Mouse (Mus musculus) limb, embryonic 11.5 days (tissue): Measurements from ENCODE around the gene Wee2. TPM values are rescaled to one million over a fixed set of nuclear protein-coding genes. Genes with fewer than 3 reads are reported as not detected.

Experiments
- ATAC-seq: fragments of 200-750 bp; cut with Nextera tagmentation; 2 replicates; pipeline ENCODE4 v1.8.0; 2017; ENCODE audit warnings: low read depth; ENCODE audit not compliant: insufficient number of reproducible peaks, low FRiP score, low TSS enrichment
- DNase-seq: peaks from one replicate; pipeline ENCODE4 v3.0.0-alpha.2; 2015; ENCODE audit warnings: low spot score
- H3K27ac ChIP-seq: fragments of 300-500 bp; sonication (generic); replicated peaks from 2 replicates; pipeline ENCODE4 v1.5.1; 2014; ENCODE audit warnings: low read depth, mild to moderate bottlenecking, low read length
- H3K27me3 ChIP-seq: fragments of 300-500 bp; sonication (generic); 2 replicates; pipeline ENCODE4 v1.6.1; 2014; ENCODE audit warnings: mild to moderate bottlenecking, low read length, mixed read lengths; ENCODE audit not compliant: control insufficient read depth, insufficient read depth
- H3K36me3 ChIP-seq: fragments of 300-500 bp; sonication (generic); 2 replicates; pipeline ENCODE4 v1.6.1; 2014; ENCODE audit warnings: mild to moderate bottlenecking, low read length, moderate library complexity, mixed read lengths; ENCODE audit not compliant: control insufficient read depth, insufficient read depth
- H3K4me1 ChIP-seq: fragments of 300-500 bp; sonication (generic); 2 replicates; pipeline ENCODE4 v1.6.1; 2014; ENCODE audit warnings: low read length, mixed read lengths; ENCODE audit not compliant: control insufficient read depth, insufficient read depth
- H3K4me2 ChIP-seq: fragments of 300-500 bp; sonication (generic); 2 replicates; pipeline ENCODE4 v1.6.1; 2014; ENCODE audit warnings: low read depth, mild to moderate bottlenecking, moderate library complexity; ENCODE audit not compliant: severe bottlenecking
- H3K4me3 ChIP-seq: fragments of 300-500 bp; sonication (generic); 2 replicates; pipeline ENCODE4 v1.5.1; 2014; ENCODE audit warnings: low read depth, low read length
- H3K9ac ChIP-seq: fragments of 300-500 bp; sonication (generic); 2 replicates; pipeline ENCODE4 v1.6.1; 2014; ENCODE audit warnings: mild to moderate bottlenecking, low read length
- H3K9me3 ChIP-seq: fragments of 300-500 bp; sonication (generic); 2 replicates; pipeline ENCODE4 v1.6.1; 2016; ENCODE audit warnings: low read length; ENCODE audit not compliant: control insufficient read depth
- WGBS: fragments of 180-500 bp; shearing (Covaris S2); extraction: QIAGEN DNeasy Blood & Tissue Kit; methylation state at CpG from one replicate; pipeline ENCODE4 v1.1.7; 2014; 5-methylcytosine and 5-hydroxymethylcytosine counted together
- polyA plus RNA-seq: library from polyadenylated mRNA; unstranded; fragments of >200 nt; fragmentation: Nextera tagmentation; extraction: Ambion mirVana; gene quantifications from 2 replicates; pipeline ENCODE4 v1.2.1, GENCODE M21; 2014

The Wee2 gene
- polyA plus RNA-seq, 1 experiment from 2014 or later = 0.07 TPM

DNA sequence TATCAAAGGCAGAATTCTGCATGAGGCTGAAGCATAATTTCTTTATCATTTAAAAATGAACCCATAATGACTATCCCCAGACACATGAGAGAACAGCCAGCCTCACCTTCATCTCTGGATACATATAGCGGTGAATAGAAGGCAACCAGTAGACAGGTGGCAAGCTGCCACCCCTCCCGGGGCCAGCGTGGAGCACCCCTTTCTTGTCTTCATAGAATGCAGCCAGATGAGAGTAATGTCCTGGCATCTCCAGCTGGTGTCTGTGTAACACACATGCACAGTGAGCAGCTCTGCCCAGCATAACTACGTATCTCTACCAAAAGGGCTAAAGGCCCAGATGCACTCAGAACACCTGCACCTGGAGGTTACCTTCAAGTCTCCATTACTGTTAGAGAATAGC is 20.5 kb upstream of the Wee2 start:
- no peak overlapping the region for H3K27ac ChIP-seq

DNA sequence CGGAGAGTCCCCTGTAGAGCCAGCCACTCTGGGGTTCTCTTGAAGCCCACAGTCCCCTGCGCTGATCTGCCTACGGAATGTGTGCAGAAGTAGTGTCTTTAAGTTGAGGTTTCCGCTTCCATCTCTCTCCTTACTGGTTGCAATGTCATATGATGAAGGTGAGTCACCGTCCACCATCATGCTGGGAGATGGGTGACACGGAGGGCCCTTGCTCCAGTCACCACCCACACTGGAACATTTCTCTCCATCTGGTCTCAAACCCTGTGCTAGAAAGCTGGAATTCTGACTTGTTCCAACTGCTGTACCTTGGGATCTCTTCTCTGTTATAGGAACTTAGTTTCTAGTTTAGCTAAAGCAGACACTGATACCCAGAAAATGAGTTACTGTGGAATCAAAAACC is 17.8 kb upstream of the Wee2 start:
- 96% methylated on average over 6 of the region's 6 CpGs for WGBS

More for the DNA sequence above, 20.5 kb upstream of the Wee2 start:
- H3K9me3 ChIP-seq = no peaks in the 10 kb centered on the region
- no peaks in the 10 kb centered on the region for H3K27me3 ChIP-seq
- no peaks in the 10 kb centered on the region; the same call in 1 of the 2 replicates for H3K36me3 ChIP-seq
- no peak overlapping the region for H3K4me3 ChIP-seq
- no peaks in the 10 kb centered on the region for H3K4me1 ChIP-seq
- 95% methylated on average over 4 of the region's 4 CpGs for WGBS
- ATAC-seq (no peak), DNase-seq (no peak)
- H3K4me2 ChIP-seq = no peak overlapping the region
- no peak overlapping the region for H3K9ac ChIP-seq

DNA sequence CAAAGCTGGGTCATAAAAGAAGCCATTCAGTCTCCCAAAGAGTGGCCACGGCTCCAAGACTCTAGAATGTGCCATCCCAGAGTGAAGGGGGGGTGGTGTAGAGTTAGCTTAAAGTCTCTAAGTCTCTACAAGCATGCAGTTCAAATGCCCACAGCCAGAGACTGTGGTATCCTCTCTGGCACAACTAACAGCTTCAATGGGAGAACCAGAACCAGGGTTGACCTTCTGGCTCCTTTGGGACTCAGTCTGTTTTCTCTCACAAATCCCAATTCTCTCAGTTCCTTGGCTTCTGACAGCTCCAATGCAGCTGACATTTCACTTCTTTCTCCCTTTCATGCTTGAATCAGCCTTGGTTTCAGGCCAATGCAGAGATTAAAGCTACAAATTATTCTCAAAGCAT is 15.9 kb upstream of the Wee2 start:
- no peak for ATAC-seq
- Histone ChIP-seq H3K36me3 (no peaks in the 10 kb centered on the region; the same call in 1 of the 2 replicates), H3K27ac (no peak overlapping the region), H3K9me3 (no peaks in the 10 kb centered on the region), H3K4me1 (no peaks in the 10 kb centered on the region), H3K4me2 (no peak overlapping the region), H3K4me3 (no peak overlapping the region), H3K9ac (no peak overlapping the region), H3K27me3 (no peaks in the 10 kb centered on the region)
- 77% methylated on average over 1 of the region's 1 CpGs for WGBS
- no peak for DNase-seq

More for the DNA sequence above, 17.8 kb upstream of the Wee2 start:
- H3K4me1 ChIP-seq = no peaks in the 10 kb centered on the region
- H3K36me3 ChIP-seq = no peaks in the 10 kb centered on the region; the same call in 1 of the 2 replicates
- H3K27me3 ChIP-seq = no peaks in the 10 kb centered on the region
- no peak overlapping the region for H3K4me2 ChIP-seq
- no peak overlapping the region for H3K4me3 ChIP-seq
- H3K9ac ChIP-seq = no peak overlapping the region
- H3K9me3 ChIP-seq = no peaks in the 10 kb centered on the region
- ATAC-seq (no peak), DNase-seq (no peak)
- H3K27ac ChIP-seq = no peak overlapping the region

DNA sequence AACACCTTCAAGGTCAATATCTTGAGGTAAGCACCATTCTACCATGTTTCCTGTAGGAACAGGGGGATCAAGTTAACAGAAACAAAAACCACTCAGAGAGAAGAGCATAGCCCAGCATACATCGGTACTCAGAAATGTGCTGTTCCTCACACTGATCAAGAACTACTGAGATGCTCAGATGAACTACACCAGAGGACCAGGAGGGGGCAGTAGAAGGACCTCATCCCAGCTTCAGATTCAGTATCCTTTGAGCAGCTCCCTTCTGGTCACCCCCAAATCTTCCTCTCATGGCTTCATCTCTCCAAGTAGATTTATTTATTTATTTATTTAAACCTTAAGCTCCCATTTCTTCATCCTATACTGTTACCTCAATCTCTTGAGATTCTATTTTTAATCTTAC is 15.1 kb upstream of the Wee2 start:
- ATAC-seq (no peak), DNase-seq (peak; percentile 52)
- Histone ChIP-seq H3K4me3 (no peak overlapping the region), H3K27ac (no peak overlapping the region), H3K4me2 (no peak overlapping the region), H3K27me3 (no peaks in the 10 kb centered on the region), H3K4me1 (no peaks in the 10 kb centered on the region), H3K36me3 (no peaks in the 10 kb centered on the region; the same call in 1 of the 2 replicates), H3K9ac (no peak overlapping the region), H3K9me3 (no peaks in the 10 kb centered on the region)
- WGBS = 58% methylated on average over 1 of the region's 1 CpGs

DNA sequence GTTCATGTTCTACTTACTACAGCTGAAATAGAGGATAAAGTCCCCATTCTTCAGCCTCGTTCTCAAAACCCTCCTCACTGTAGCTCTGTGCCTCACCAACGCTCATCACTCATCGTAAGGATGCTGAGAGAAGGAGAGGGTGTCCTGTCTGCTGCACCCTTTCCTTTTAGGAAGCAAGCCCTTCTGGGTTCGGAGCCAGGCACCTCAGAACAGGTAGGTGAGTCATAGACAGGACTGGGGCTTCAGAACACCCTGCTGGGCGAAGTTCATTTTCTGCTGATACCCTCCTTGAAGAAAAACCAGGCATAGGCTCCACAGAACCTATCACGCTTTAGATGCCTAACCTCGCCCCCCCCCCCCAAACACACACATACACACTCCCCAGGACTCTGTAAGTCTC is 11.4 kb upstream of the Wee2 start:
- Histone ChIP-seq H3K9me3 (no peaks in the 10 kb centered on the region), H3K4me2 (no peak overlapping the region), H3K36me3 (no peaks in the 10 kb centered on the region), H3K4me1 (no peaks in the 10 kb centered on the region), H3K27ac (no peak overlapping the region), H3K4me3 (no peak overlapping the region), H3K9ac (no peak overlapping the region), H3K27me3 (no peaks in the 10 kb centered on the region)
- WGBS = 88% methylated on average over 7 of the region's 7 CpGs
- ATAC-seq (no peak), DNase-seq (no peak)

DNA sequence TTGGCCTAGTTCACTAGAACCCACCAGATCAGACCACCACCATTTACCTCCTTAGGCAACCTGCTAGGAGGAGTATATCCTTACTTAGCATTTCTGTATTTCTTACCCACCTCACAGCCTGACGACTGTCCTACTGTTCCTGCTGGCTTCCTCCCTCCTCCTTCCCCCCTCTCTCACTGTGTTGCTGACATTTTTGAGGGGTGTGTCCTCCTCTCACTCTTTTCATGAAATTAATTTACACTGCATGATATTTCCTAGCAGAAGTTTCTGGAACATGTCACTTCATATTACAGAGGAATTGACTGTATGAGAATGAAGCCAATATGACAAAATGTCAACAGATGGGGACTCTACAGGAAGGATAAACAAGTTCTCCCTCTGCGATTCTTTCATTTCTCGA is 10.2 kb upstream of the Wee2 start:
- Histone ChIP-seq H3K4me3 (no peak overlapping the region), H3K27me3 (no peaks in the 10 kb centered on the region), H3K4me2 (no peak overlapping the region), H3K9ac (no peak overlapping the region), H3K9me3 (no peaks in the 10 kb centered on the region), H3K4me1 (no peaks in the 10 kb centered on the region), H3K27ac (no peak overlapping the region), H3K36me3 (no peaks in the 10 kb centered on the region)
- no peak for DNase-seq
- 75% methylated on average over 3 of the region's 3 CpGs for WGBS
- ATAC-seq = no peak

DNA sequence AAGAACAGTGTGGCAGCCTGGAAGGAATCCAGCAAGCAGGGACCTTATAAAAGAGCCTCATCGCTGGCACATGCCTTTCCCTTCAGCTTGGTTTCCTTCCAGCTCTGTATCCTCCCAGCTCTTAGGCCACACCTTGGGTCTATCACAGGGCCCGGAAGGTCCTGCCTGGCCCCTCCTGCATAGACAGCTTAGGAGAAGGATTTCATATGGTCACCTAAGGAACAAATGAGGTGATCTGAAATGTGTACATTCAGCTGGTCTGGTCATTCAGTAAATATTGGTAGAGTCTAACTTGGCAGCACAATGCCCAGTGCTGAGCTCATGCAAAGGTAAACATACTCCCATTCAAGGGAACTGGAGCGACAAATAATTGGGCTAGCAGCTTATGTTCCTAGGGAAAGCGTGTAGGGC is 9.4 kb upstream of the Wee2 start:
- DNase-seq (no peak), ATAC-seq (no peak)
- no peaks in the 10 kb centered on the region for H3K36me3 ChIP-seq
- no peak overlapping the region for H3K9ac ChIP-seq
- no peaks in the 10 kb centered on the region for H3K27me3 ChIP-seq
- no peaks in the 10 kb centered on the region for H3K4me1 ChIP-seq
- no peak overlapping the region for H3K4me2 ChIP-seq
- no peak overlapping the region for H3K27ac ChIP-seq
- H3K9me3 ChIP-seq = no peaks in the 10 kb centered on the region
- WGBS = 87% methylated on average over 4 of the region's 4 CpGs
- no peak overlapping the region for H3K4me3 ChIP-seq

DNA sequence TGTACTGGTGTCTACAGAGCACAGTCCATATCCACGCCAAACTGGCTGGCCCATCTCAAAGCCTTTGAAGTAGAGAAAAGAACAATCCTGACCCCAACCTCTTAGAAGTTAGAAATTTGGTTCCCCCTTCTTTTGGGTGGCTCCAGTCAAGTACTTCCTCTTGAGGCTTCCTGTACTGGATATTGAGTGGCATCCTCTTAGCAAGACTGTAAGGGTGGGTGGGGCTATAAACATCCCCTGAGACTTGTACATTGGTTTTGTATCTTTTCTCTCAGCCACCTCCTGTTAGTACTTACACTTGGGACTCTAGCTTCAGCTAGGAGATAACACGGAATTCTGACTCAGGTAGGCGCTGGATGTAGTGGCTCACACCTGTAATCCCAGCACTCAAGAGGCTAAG is 8.6 kb upstream of the Wee2 start:
- Histone ChIP-seq H3K9me3 (no peaks in the 10 kb centered on the region), H3K27ac (no peak overlapping the region), H3K9ac (no peak overlapping the region), H3K4me3 (no peak overlapping the region), H3K4me1 (no peaks in the 10 kb centered on the region), H3K36me3 (no peaks in the 10 kb centered on the region), H3K4me2 (no peak overlapping the region), H3K27me3 (no peaks in the 10 kb centered on the region)
- WGBS = 92% methylated on average over 3 of the region's 3 CpGs
- ATAC-seq (no peak), DNase-seq (no peak)

DNA sequence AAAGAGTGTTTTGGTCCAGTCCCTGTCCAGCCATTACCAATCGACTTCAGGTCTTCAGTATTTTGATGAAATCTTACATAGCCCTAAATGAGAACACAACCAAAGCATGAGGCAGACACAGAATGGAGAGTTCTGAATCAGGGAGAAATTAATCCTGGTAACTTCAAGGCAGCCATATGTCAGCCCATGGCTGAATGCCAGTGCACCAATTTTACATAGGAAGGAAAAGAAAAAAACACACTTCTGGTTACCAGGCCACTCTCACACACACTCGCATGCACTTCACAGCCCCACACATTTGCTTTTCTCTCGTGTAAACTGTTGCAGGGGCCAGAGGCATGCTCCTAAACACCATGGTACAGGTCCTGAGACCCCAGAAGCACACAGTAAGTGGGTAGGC is 8.0 kb upstream of the Wee2 start:
- no peaks in the 10 kb centered on the region for H3K9me3 ChIP-seq
- H3K4me3 ChIP-seq = no peak overlapping the region
- no peak overlapping the region for H3K9ac ChIP-seq
- H3K4me2 ChIP-seq = no peak overlapping the region
- no peaks in the 10 kb centered on the region for H3K36me3 ChIP-seq
- no peak overlapping the region for H3K27ac ChIP-seq
- H3K27me3 ChIP-seq = no peaks in the 10 kb centered on the region
- 89% methylated on average over 3 of the region's 3 CpGs for WGBS
- H3K4me1 ChIP-seq = no peaks in the 10 kb centered on the region
- DNase-seq = no peak
- ATAC-seq = no peak
